Mouse (Mus musculus): Measurements from ENCODE around the gene Anks1. TPM values are rescaled to one million over a fixed set of nuclear protein-coding genes. Genes with fewer than 3 reads are reported as not detected.

Gene Anks1
- polyA plus RNA-seq, 1 experiment from 2014 or later: 71.9 TPM

DNA sequence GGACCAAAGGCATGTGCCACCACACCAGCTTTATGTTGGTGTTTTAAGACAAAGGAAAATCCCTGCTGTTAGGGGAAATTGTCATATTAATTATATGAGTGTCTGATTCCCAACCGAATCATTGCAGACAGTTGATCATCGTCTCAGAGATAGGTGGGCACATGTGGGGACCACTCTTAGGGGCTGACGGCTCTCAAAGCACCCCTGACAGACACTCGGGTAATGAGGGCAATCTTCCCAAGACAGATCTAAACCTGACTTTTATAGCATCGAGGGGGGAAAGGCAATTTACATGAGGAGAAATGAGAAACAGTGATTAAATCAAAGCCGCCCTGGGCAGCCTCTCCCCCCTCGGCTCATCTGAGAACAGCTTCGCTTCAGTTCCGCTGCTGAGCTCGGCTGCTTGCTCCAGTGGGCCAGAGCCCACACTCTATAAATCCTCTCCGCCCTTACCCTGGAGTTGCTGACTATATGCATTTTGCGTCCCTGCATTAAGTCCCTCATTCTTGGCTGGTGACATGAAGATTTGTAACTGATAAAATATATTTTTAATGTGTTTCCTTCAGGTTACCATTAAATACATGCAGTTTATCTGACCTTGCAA, 192.3 kb downstream of the Anks1 start:
- 0 out of 2 replicates have a peak, but pooled peaks have one; percentile 50 for ATAC-seq (replicated peaks)
- Histone ChIP-seq H3K4me1 (peaks cover 14% of the 10 kb centered on the region), H3K27me3 (replicated peaks) (no peaks in the 10 kb centered on the region), H3K36me3 (replicated peaks) (no peaks in the 10 kb centered on the region), H3K9me3 (no peaks in the 10 kb centered on the region), H3K4me2 (no peak overlapping the region), H3K9ac (no peak overlapping the region), H3K4me3 (no peak overlapping the region), H3K27ac (peak overlapping the region; percentile 60)
- 24% methylated on average over 12 of the region's 12 CpGs for WGBS

- peak; percentile 66 for ATAC-seq (replicated peaks)
- Histone ChIP-seq H3K9ac (no peak overlapping the region), H3K9me3 (no peaks in the 10 kb centered on the region), H3K27ac (peak overlapping the region; percentile 60), H3K27me3 (replicated peaks) (no peaks in the 10 kb centered on the region), H3K4me2 (no peak overlapping the region), H3K36me3 (replicated peaks) (no peaks in the 10 kb centered on the region), H3K4me1 (peaks cover 15% of the 10 kb centered on the region), H3K4me3 (no peak overlapping the region)
- 10% methylated on average over 10 of the region's 10 CpGs for WGBS
These were observed 192.8 kb downstream of the Anks1 start for GRCm38 (mm10) chr17:28101902-28102319.

DNA sequence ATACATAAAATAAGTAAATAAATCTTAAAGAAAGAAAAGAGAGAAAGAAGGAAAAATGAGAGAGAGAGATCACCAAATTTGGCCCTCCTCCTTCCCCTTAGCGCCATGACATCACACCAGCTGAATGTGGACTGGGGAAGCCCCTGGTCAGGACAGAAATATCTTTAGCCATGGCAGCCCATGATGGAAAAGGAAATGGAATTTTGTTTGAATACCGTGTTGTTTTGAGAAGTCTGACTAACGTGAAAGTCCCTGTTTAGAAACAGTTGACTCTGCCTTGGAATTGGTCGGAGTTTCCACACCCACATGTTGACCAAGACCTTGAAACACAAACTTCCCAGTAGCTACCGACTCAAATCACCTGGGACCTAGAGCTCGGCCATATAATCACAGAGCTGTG, 195.3 kb downstream of the Anks1 start:
- Histone ChIP-seq H3K4me2 (no peak overlapping the region), H3K27ac (no peak overlapping the region), H3K27me3 (replicated peaks) (no peaks in the 10 kb centered on the region), H3K9me3 (no peaks in the 10 kb centered on the region), H3K4me3 (no peak overlapping the region), H3K9ac (no peak overlapping the region), H3K36me3 (replicated peaks) (no peaks in the 10 kb centered on the region), H3K4me1 (peaks cover 17% of the 10 kb centered on the region)
- 85% methylated on average over 6 of the region's 6 CpGs for WGBS
- ATAC-seq (replicated peaks): no peak

DNA sequence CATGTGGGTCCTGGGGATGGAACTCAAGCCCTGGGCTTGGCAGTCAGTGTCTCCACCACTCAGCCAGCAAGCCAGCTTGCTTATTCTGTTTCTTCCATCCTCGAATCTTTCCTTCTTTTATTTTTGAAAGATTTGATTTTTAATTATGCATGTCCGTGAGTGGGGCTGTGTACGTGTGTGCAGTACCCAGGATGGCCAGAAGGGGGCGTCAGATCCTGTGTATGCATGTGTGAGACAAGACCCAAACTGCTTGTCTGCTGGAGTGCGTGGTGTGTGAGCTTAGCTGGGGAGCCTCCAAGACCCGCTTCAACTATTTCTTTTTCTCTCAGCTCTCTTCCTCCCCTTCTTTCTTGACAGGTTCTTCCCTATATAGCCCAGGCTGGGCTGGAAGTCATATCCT, 197.2 kb downstream of the Anks1 start:
- Histone ChIP-seq H3K9ac (no peak overlapping the region), H3K9me3 (no peaks in the 10 kb centered on the region), H3K27ac (no peak overlapping the region), H3K36me3 (replicated peaks) (no peaks in the 10 kb centered on the region), H3K27me3 (replicated peaks) (no peaks in the 10 kb centered on the region), H3K4me3 (no peak overlapping the region), H3K4me2 (no peak overlapping the region), H3K4me1 (peaks cover 13% of the 10 kb centered on the region)
- ATAC-seq (replicated peaks): no peak
- WGBS: 77% methylated on average over 6 of the region's 6 CpGs

- Histone ChIP-seq H3K36me3 (replicated peaks) (no peaks in the 10 kb centered on the region), H3K9me3 (no peaks in the 10 kb centered on the region), H3K4me1 (peaks cover 8% of the 10 kb centered on the region), H3K27ac (no peak overlapping the region), H3K9ac (no peak overlapping the region), H3K4me2 (no peak overlapping the region), H3K4me3 (no peak overlapping the region), H3K27me3 (replicated peaks) (no peaks in the 10 kb centered on the region)
- no peak for ATAC-seq (replicated peaks)
- 9% methylated on average over 14 of the region's 14 CpGs for WGBS
These were observed 198.2 kb downstream of the Anks1 start for GRCm38 (mm10) chr17:28107275-28107674.

DNA sequence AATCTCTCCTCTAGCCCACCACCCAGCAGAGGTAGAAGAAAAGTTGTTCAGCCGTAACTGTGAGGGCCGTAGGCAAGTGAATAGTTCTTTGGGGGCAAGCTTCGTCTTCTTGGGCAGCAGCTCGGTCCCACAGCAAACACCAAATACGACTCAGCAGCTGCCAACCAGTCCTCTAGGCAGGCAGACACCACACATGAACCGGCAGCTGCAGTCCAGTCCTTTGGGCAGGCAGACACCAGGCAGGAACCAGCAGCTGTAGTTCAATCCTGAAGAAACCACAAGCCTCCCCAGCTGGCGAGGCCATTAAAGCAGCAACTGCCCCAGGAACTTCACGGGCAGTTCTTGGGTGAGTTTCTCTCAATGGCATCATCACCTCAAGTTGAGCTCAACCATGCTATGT, 203.2 kb downstream of the Anks1 start:
- Histone ChIP-seq H3K27ac (no peak overlapping the region), H3K4me3 (no peak overlapping the region), H3K36me3 (replicated peaks) (no peaks in the 10 kb centered on the region), H3K9ac (no peak overlapping the region), H3K27me3 (replicated peaks) (no peaks in the 10 kb centered on the region), H3K4me2 (no peak overlapping the region), H3K4me1 (peaks cover 2% of the 10 kb centered on the region), H3K9me3 (no peaks in the 10 kb centered on the region)
- WGBS: 93% methylated on average over 8 of the region's 8 CpGs
- ATAC-seq (replicated peaks): no peak

Other genes starting within 250 kb of the Anks1 start
- gene Spdef, start 180.4 kb upstream of the Anks1 start, polyA plus RNA-seq (2015; fragmentation: Nextera tagmentation; extraction: Ambion mirVana): 1.6 and 1.8 TPM in 2 replicates
- gene D17Wsu92e, start 88.7 kb upstream of the Anks1 start, polyA plus RNA-seq (2015; fragmentation: Nextera tagmentation; extraction: Ambion mirVana): 10.9 and 11.4 TPM in 2 replicates
- 204 and 212 TPM in 2 replicates for gene Snrpc, start 71.2 kb upstream of the Anks1 start, polyA plus RNA-seq (2015; fragmentation: Nextera tagmentation; extraction: Ambion mirVana)
- gene Uhrf1bp1, start 52.9 kb upstream of the Anks1 start, polyA plus RNA-seq (2015; fragmentation: Nextera tagmentation; extraction: Ambion mirVana): 7.0 and 7.1 TPM in 2 replicates
- gene Taf11, start 538 bp downstream of the Anks1 start, polyA plus RNA-seq (2015; fragmentation: Nextera tagmentation; extraction: Ambion mirVana): 58.1 and 63.1 TPM in 2 replicates
- gene Tcp11, start 171.3 kb downstream of the Anks1 start, polyA plus RNA-seq (2015; fragmentation: Nextera tagmentation; extraction: Ambion mirVana): 1.9 and 2.2 TPM in 2 replicates
- gene Scube3, start 232.8 kb downstream of the Anks1 start, polyA plus RNA-seq (2015; fragmentation: Nextera tagmentation; extraction: Ambion mirVana): 6.0 and 6.4 TPM in 2 replicates